Mouse (Mus musculus): Measurements from ENCODE around the gene Ibtk. TPM values are rescaled to one million over a fixed set of nuclear protein-coding genes. Genes with fewer than 3 reads are reported as not detected.
A peak's percentile ranks its signal among the peaks of the same experiment; 100 is the strongest.
"Not testable (repeated sequence)": the region's sequence is repeated elsewhere in the genome, so short reads cannot be mapped to it uniquely, and the experiment has no call there.

Ibtk gene
- 42.9 and 45.1 TPM in 2 replicates for polyA plus RNA-seq (2016; fragmentation: Nextera tagmentation; extraction: Ambion mirVana)

GRCm38 (mm10) chr9:85749142-85749921 lies at the start of gene Ibtk:
Ibtk (minus strand) TSS chr9:85749334.
- Histone ChIP-seq H3K27me3 (no peaks in the 10 kb centered on the region), H3K9me3 (no peaks in the 10 kb centered on the region), H3K36me3 (no peaks in the 10 kb centered on the region), H3K27ac (replicated peaks) (peak within 1 kb of the TSS; percentile 99), H3K9ac (replicated peaks) (peak within 1 kb of the TSS; percentile 98), H3K4me3 (peak within 1 kb of the TSS; percentile 96), H3K4me2 (replicated peaks) (peak within 1 kb of the TSS; percentile 62), H3K4me1 (peaks cover 16% of the 10 kb centered on the region)
- ATAC-seq (ENCODE audit: low FRiP score, low read depth) = peak; percentile 99
- WGBS = under 1% methylated on average over 52 of the region's 52 CpGs

- not testable (repeated sequence) for ATAC-seq (ENCODE audit: low FRiP score, low read depth); H3K9me3 ChIP-seq; H3K4me1 ChIP-seq; H3K4me3 ChIP-seq; H3K36me3 ChIP-seq; H3K27ac ChIP-seq (replicated peaks); H3K9ac ChIP-seq (replicated peaks); H3K4me2 ChIP-seq (replicated peaks); H3K27me3 ChIP-seq
- 96% methylated on average over 18 of the region's 18 CpGs for WGBS
Observed at GRCm38 (mm10) chr9:85791521-85791920, 42.4 kb upstream of the Ibtk start.

DNA sequence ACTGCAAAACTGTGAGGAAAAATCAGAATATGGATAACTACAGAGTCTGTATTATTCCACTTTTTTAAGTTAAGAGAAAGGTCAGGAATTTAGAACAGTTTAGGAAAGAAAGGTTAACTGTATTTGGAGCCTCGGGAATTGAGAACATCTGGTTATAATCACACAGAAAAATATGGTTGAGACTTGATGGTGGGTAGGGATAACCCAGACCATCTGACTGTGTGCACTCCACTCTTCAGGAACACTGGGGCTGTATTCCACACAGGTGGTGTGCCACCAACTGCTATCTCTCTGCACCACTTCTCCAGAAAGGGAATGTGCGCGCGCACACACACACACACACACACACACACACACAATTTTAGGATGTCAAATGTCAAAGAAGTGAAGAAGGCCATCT lies 31.1 kb upstream of the Ibtk start:
- ATAC-seq (ENCODE audit: low FRiP score, low read depth) = no peak
- no peaks in the 10 kb centered on the region for H3K9me3 ChIP-seq
- H3K4me3 ChIP-seq = no peak overlapping the region
- peaks cover 4% of the 10 kb centered on the region; the same call in 1 of the 2 replicates for H3K27me3 ChIP-seq
- no peak overlapping the region for H3K27ac ChIP-seq (replicated peaks)
- H3K4me1 ChIP-seq = no peaks in the 10 kb centered on the region
- WGBS = 85% methylated on average over 4 of the region's 4 CpGs
- H3K9ac ChIP-seq (replicated peaks) = no peak overlapping the region
- no peak overlapping the region for H3K4me2 ChIP-seq (replicated peaks)
- H3K36me3 ChIP-seq = no peaks in the 10 kb centered on the region

- Histone ChIP-seq H3K4me1 (no peaks in the 10 kb centered on the region), H3K27ac (replicated peaks) (no peak overlapping the region), H3K36me3 (no peaks in the 10 kb centered on the region), H3K4me2 (replicated peaks) (no peak overlapping the region), H3K4me3 (no peak overlapping the region), H3K9me3 (no peaks in the 10 kb centered on the region), H3K27me3 (peaks cover 4% of the 10 kb centered on the region; the same call in 1 of the 2 replicates), H3K9ac (replicated peaks) (no peak overlapping the region)
- no peak for ATAC-seq (ENCODE audit: low FRiP score, low read depth)
- 30% methylated on average over 4 of the region's 4 CpGs for WGBS
Observed at GRCm38 (mm10) chr9:85779458-85779857, 30.3 kb upstream of the Ibtk start.

DNA sequence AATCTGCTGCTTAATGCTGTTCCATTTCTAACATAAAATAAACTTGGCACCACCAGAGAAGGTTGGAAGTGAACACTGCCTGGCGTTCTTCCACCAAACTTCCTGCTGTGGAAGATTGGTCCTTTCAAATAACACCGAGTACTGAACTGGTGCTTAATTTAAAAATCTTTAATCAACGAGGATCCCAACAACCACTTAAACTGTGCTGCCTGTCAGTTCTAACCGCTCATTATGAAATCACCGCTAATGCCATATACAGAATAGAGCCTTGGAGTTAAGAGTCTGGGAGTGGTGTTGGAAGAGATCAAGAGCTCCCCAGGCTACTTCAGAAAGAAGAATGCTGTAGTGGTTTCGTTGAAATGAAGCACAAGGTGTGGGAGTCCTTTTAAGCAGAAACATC lies 28.4 kb upstream of the Ibtk start:
- no peak for ATAC-seq (ENCODE audit: low FRiP score, low read depth)
- Histone ChIP-seq H3K36me3 (no peaks in the 10 kb centered on the region), H3K27ac (replicated peaks) (no peak overlapping the region), H3K4me1 (no peaks in the 10 kb centered on the region), H3K27me3 (peaks cover 4% of the 10 kb centered on the region; the same call in 1 of the 2 replicates), H3K4me2 (replicated peaks) (no peak overlapping the region), H3K4me3 (no peak overlapping the region), H3K9me3 (no peaks in the 10 kb centered on the region), H3K9ac (replicated peaks) (no peak overlapping the region)
- WGBS = 69% methylated on average over 6 of the region's 6 CpGs

DNA sequence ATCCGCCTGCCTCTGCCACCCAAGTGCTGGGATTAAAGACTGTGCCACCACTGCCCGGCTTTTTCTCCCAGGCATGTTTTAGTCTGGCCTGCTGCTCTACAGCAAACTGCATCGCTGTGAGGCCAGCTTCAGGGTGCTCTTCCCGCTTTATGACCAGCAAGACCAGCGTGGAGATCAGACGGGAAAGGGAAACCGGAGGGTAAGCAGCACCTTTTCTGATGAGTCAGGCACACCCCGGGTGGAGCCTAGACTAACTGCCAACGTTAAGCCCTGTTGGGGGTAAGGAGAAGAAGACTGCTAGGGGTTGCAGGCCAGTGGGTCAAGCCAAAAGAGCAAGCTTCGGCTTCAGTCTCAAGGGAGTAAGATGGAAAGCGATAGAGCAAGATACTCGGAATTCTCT lies 23.1 kb upstream of the Ibtk start:
- 78% methylated on average over 12 of the region's 12 CpGs for WGBS

DNA sequence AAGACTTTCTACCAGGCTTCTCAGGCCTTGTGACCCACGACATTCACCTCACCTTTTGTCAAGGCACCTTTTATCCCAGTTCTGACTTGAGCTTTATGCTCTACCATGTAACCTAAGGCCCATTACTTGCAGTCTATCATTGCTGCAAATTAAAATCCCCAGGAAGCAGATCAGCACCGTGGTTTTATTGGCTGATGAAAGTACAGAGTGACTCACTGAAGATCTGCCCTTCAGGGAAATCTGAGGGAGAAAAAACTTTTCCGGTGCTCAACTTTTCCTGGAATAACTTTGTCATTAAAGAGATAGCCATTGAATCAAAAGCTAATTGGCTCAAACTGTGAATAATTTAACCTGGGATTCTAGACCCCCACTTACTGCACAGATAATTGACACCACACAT lies 22.3 kb upstream of the Ibtk start:
- 73% methylated on average over 3 of the region's 3 CpGs for WGBS
- Histone ChIP-seq H3K9ac (replicated peaks) (no peak overlapping the region), H3K4me3 (no peak overlapping the region), H3K4me1 (no peaks in the 10 kb centered on the region), H3K27ac (replicated peaks) (no peak overlapping the region), H3K36me3 (no peaks in the 10 kb centered on the region), H3K27me3 (no peaks in the 10 kb centered on the region), H3K9me3 (no peaks in the 10 kb centered on the region), H3K4me2 (replicated peaks) (no peak overlapping the region)
- ATAC-seq (ENCODE audit: low FRiP score, low read depth) = no peak

More for the DNA sequence above, 23.1 kb upstream of the Ibtk start:
- no peaks in the 10 kb centered on the region for H3K4me1 ChIP-seq
- H3K27me3 ChIP-seq = no peaks in the 10 kb centered on the region
- H3K4me2 ChIP-seq (replicated peaks) = no peak overlapping the region
- no peaks in the 10 kb centered on the region for H3K9me3 ChIP-seq
- no peak overlapping the region for H3K9ac ChIP-seq (replicated peaks)
- no peak overlapping the region for H3K4me3 ChIP-seq
- no peaks in the 10 kb centered on the region for H3K36me3 ChIP-seq
- no peak for ATAC-seq (ENCODE audit: low FRiP score, low read depth)
- H3K27ac ChIP-seq (replicated peaks) = no peak overlapping the region

GRCm38 (mm10) chr9:85770369-85770768 lies 21.2 kb upstream of the Ibtk start:
- Histone ChIP-seq H3K9ac (replicated peaks) (no peak overlapping the region), H3K4me3 (no peak overlapping the region), H3K4me2 (replicated peaks) (no peak overlapping the region), H3K36me3 (no peaks in the 10 kb centered on the region), H3K27ac (replicated peaks) (no peak overlapping the region), H3K9me3 (no peaks in the 10 kb centered on the region), H3K4me1 (no peaks in the 10 kb centered on the region), H3K27me3 (no peaks in the 10 kb centered on the region)
- ATAC-seq (ENCODE audit: low FRiP score, low read depth) = no peak
- WGBS = 92% methylated on average over 4 of the region's 4 CpGs

DNA sequence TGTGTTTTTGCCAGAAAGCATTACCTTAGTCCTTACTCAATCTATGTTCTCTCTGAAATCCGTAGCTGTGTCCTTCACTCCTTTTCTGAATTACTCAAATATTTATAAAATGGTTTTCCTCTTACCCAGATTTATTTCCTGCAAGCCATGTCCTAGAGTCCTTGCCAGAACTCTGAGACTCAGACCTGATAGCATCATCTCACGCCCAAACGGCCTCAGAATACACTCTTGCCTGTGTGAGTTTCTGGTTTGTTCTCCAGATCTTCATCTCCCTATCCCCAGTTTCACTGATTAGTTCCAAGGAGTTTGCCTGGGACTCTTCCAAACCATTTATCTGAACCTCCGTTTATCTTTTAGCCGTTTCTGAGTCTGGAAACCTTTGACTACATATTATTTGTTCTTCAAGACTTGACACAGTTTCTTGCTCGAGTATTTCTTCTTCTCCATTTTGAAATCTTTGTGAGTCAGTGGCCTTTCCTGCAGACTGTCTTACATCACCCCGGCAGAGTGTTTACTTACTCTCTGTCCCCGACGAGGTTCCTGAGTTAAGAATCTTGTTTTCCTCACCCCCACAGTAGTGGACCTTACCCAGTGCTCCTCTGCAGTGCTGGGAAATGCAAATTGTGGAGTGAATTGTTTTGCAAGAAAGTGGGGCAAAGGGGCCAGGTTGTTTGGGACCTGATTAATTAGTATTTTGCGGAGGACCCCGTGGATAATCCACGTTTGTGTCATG lies 20.1 kb upstream of the Ibtk start:
- no peak overlapping the region for H3K4me3 ChIP-seq
- no peaks in the 10 kb centered on the region for H3K27me3 ChIP-seq
- H3K36me3 ChIP-seq = no peaks in the 10 kb centered on the region
- H3K9me3 ChIP-seq = no peaks in the 10 kb centered on the region
- no peak overlapping the region for H3K9ac ChIP-seq (replicated peaks)
- WGBS = 74% methylated on average over 12 of the region's 12 CpGs
- H3K27ac ChIP-seq (replicated peaks) = no peak overlapping the region
- no peaks in the 10 kb centered on the region for H3K4me1 ChIP-seq
- no peak for ATAC-seq (ENCODE audit: low FRiP score, low read depth)
- no peak overlapping the region for H3K4me2 ChIP-seq (replicated peaks)

DNA sequence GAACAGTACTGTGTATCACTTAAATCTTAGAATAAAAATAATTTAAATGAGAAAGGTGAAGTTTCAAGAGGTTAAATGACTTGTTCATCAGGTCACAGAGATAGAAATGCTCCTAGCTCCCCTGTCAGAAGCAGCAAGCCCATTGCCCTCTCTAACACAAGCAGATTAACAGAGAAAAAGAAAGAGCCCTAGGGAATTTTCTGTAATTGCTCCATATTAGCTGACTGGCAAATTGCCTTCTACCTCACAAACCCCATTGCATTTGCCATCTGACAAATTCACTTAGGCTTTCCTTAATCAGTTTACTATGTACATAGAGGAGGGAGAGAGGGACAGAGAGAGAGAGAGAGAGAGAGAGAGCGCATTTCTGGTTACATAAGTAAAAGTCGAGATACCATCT lies 18.1 kb upstream of the Ibtk start:
- no peak overlapping the region for H3K27ac ChIP-seq (replicated peaks)
- no peaks in the 10 kb centered on the region for H3K9me3 ChIP-seq
- H3K4me2 ChIP-seq (replicated peaks) = no peak overlapping the region
- no peaks in the 10 kb centered on the region for H3K36me3 ChIP-seq
- no peak overlapping the region for H3K9ac ChIP-seq (replicated peaks)
- no peaks in the 10 kb centered on the region for H3K27me3 ChIP-seq
- ATAC-seq (ENCODE audit: low FRiP score, low read depth) = no peak
- H3K4me1 ChIP-seq = no peaks in the 10 kb centered on the region
- WGBS = 81% methylated on average over 2 of the region's 2 CpGs
- H3K4me3 ChIP-seq = no peak overlapping the region

- ATAC-seq (ENCODE audit: low FRiP score, low read depth) = no peak
- Histone ChIP-seq H3K36me3 (no peaks in the 10 kb centered on the region), H3K4me3 (no peak overlapping the region), H3K9ac (replicated peaks) (no peak overlapping the region), H3K4me2 (replicated peaks) (no peak overlapping the region), H3K4me1 (no peaks in the 10 kb centered on the region), H3K27ac (replicated peaks) (no peak overlapping the region), H3K27me3 (no peaks in the 10 kb centered on the region), H3K9me3 (no peaks in the 10 kb centered on the region)
- WGBS = 90% methylated on average over 1 of the region's 1 CpGs
Observed at GRCm38 (mm10) chr9:85762476-85762875, 13.3 kb upstream of the Ibtk start.

DNA sequence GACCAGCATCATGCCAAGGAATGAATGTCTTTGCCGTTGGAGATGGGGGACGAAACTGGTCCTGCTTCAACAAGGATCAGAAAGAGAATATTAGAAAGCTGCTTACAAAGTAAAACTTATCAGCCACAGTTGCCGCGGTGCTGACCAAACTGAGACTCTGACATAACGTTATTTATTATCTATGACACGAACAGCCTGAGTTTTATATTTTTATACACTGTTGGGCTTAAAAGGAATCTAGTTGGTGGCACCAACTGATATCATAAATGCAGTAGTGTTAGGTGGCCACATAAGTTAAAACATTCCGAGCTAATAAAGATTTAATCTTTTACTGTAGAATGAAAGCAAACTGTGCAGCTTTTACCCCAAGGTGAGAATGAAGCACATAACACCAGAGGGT lies 1.7 kb upstream of the Ibtk start:
- H3K4me1 ChIP-seq = peaks cover 16% of the 10 kb centered on the region

More for the DNA sequence above, 1.7 kb upstream of the Ibtk start:
- no peak for ATAC-seq (ENCODE audit: low FRiP score, low read depth)
- no peak overlapping the region for H3K9ac ChIP-seq (replicated peaks)
- no peak overlapping the region for H3K4me2 ChIP-seq (replicated peaks)
- no peaks in the 10 kb centered on the region for H3K9me3 ChIP-seq
- WGBS = 93% methylated on average over 7 of the region's 7 CpGs
- H3K4me3 ChIP-seq = no peak overlapping the region
- H3K27me3 ChIP-seq = no peaks in the 10 kb centered on the region
- no peak overlapping the region for H3K27ac ChIP-seq (replicated peaks)
- no peaks in the 10 kb centered on the region for H3K36me3 ChIP-seq

All from midbrain, embryonic 12.5 days (tissue).